Mouse (Mus musculus) forelimb bud, embryonic 11.5 days (tissue): ENCODE data around the gene Gdpd1.

Source experiments
- DNase-seq: peaks from one replicate; pipeline ENCODE4 v3.0.0-alpha.2; 2012; ENCODE audit warnings: low read depth, low spot score

The Gdpd1 gene

GRCm38 (mm10) chr11:86992461-86992988 lies 81.3 kb downstream of the Gdpd1 start:
- DNase-seq = no peak

GRCm38 (mm10) chr11:86991241-86991640 lies 82.6 kb downstream of the Gdpd1 start:
- no peak for DNase-seq

- no peak for DNase-seq
Observed at GRCm38 (mm10) chr11:86990309-86990708, 83.6 kb downstream of the Gdpd1 start.

GRCm38 (mm10) chr11:86984990-86985389 lies 88.9 kb downstream of the Gdpd1 start:
- no peak for DNase-seq
